Comparison of ENCODE assay signal across 8 mouse cellular contexts in genomic region chr3:30246431-30247041, GRCm38 (mm10).
DNase-seq lines count a peak whose midpoint lies in the region; ATAC-seq and TF ChIP-seq lines count a peak whose summit lies in the region.

No protein-coding gene starts in this region.

- no peaks in the 10 kb centered on the region for H3K27me3 ChIP-seq in forebrain, embryonic 14.5 days (replicated peaks; ENCODE audit: control insufficient read depth, insufficient read depth, low read length)
- H3K27me3 ChIP-seq in forebrain, embryonic 11.5 days (ENCODE audit: control insufficient read depth, insufficient read depth, low read length) = no peaks in the 10 kb centered on the region
- peaks cover 5% of the 10 kb centered on the region; the same call in 1 of the 2 replicates for H3K27me3 ChIP-seq in intestine, embryonic 14.5 days (replicated peaks; ENCODE audit: control insufficient read depth, insufficient read depth, low read length)

- no peaks in the 10 kb centered on the region for H3K9me3 ChIP-seq in forebrain, embryonic 14.5 days (replicated peaks; ENCODE audit: control insufficient read depth, low read length)
- no peaks in the 10 kb centered on the region for H3K9me3 ChIP-seq in forebrain, embryonic 11.5 days (ENCODE audit: control insufficient read depth, low read length)
- H3K9me3 ChIP-seq in intestine, embryonic 14.5 days (ENCODE audit: control insufficient read depth, low read length) = no peaks in the 10 kb centered on the region

- TF ChIP-seq CTCF in lung, adult 2 months (IDR thresholded peaks at IDR 0.05; ENCODE audit: insufficient read depth, low read length) = no peak

- TF ChIP-seq POLR2A in lung, adult 2 months (IDR thresholded peaks at IDR 0.05; ENCODE audit: borderline replicate concordance, extremely low read depth, low read depth, low read length) = no peak

- no peak overlapping the region for H3K4me3 ChIP-seq in forebrain, embryonic 14.5 days (ENCODE audit: low read depth, low read length)
- no peak overlapping the region for H3K4me3 ChIP-seq in forebrain, embryonic 11.5 days (ENCODE audit: low read depth, low read length)
- no peak overlapping the region for H3K4me3 ChIP-seq in intestine, embryonic 14.5 days (ENCODE audit: low read depth, low read length)
- no peak overlapping the region for H3K4me3 ChIP-seq in lung, adult 2 months (replicated peaks; ENCODE audit: extremely low read depth, low read depth, low read length)

- H3K9ac ChIP-seq in forebrain, embryonic 14.5 days (ENCODE audit: low read length) = no peak overlapping the region
- no peak overlapping the region for H3K9ac ChIP-seq in forebrain, embryonic 11.5 days (ENCODE audit: low read length)
- H3K9ac ChIP-seq in intestine, embryonic 14.5 days (ENCODE audit: low read length) = no peak overlapping the region

- no peaks in the 10 kb centered on the region for H3K36me3 ChIP-seq in forebrain, embryonic 14.5 days (ENCODE audit: control insufficient read depth, insufficient read depth, low read length)
- H3K36me3 ChIP-seq in forebrain, embryonic 11.5 days (ENCODE audit: control insufficient read depth, insufficient read depth, low read length) = no peaks in the 10 kb centered on the region
- H3K36me3 ChIP-seq in intestine, embryonic 14.5 days (ENCODE audit: control insufficient read depth, insufficient read depth, low read length) = no peaks in the 10 kb centered on the region

- no peaks in the 10 kb centered on the region for H3K4me1 ChIP-seq in forebrain, embryonic 14.5 days (ENCODE audit: control insufficient read depth, insufficient read depth, low read length)
- H3K4me1 ChIP-seq in forebrain, embryonic 11.5 days (replicated peaks; ENCODE audit: control insufficient read depth, insufficient read depth, low read length) = no peaks in the 10 kb centered on the region
- 0 out of 2 replicates have a peak, but pooled peaks cover 8% of the 10 kb centered on the region for H3K4me1 ChIP-seq in intestine, embryonic 14.5 days (replicated peaks; ENCODE audit: control insufficient read depth, insufficient read depth, low read length)
- H3K4me1 ChIP-seq in lung, adult 2 months (ENCODE audit: control insufficient read depth, insufficient read depth, low read length) = peaks cover 14% of the 10 kb centered on the region

- H3K4me2 ChIP-seq in forebrain, embryonic 14.5 days (ENCODE audit: low read length) = no peak overlapping the region
- no peak overlapping the region for H3K4me2 ChIP-seq in forebrain, embryonic 11.5 days (ENCODE audit: low read depth, low read length, severe bottlenecking)
- no peak overlapping the region for H3K4me2 ChIP-seq in intestine, embryonic 14.5 days (ENCODE audit: low read length)

- H3K27ac ChIP-seq in forebrain, embryonic 14.5 days (ENCODE audit: low read depth, low read length) = no peak overlapping the region
- H3K27ac ChIP-seq in forebrain, embryonic 11.5 days (ENCODE audit: low read depth, low read length) = no peak overlapping the region
- H3K27ac ChIP-seq in intestine, embryonic 14.5 days (ENCODE audit: low read depth) = peak overlapping the region; percentile 43; the same call in 1 of the 2 replicates

- WGBS in forebrain, embryonic 14.5 days = 84% methylated on average over 12 of the region's 12 CpGs
- WGBS in forebrain, embryonic 11.5 days = 90% methylated on average over 12 of the region's 12 CpGs
- WGBS in intestine, embryonic 14.5 days = 67% methylated on average over 12 of the region's 12 CpGs
- 49% methylated on average over 12 of the region's 12 CpGs for WGBS in lung, adult 2 months

- peak; percentile 8 for DNase-seq in forebrain, embryonic 14.5 days (ENCODE audit: low spot score)
- DNase-seq in forebrain, embryonic 11.5 days (ENCODE audit: low spot score) = no peak
- DNase-seq in adipocyte (ENCODE audit: low spot score) = peak; percentile 40
- DNase-seq in intestine, embryonic 14.5 days (ENCODE audit: low spot score) = peak; percentile 67
- peak; percentile 54 for DNase-seq in lung, adult 2 months
- DNase-seq in thymus, postnatal 25 days = no peak
- no peak for DNase-seq in adrenal gland, adult (ENCODE audit: inconsistent age in 2 of 2, low spot score in 1 of 2)
- DNase-seq in cerebellum, adult 8-10 months = no peak

- ATAC-seq in forebrain, embryonic 14.5 days = no peak
- ATAC-seq in forebrain, embryonic 11.5 days (replicated peaks; ENCODE audit: low FRiP score) = no peak
- ATAC-seq in intestine, embryonic 14.5 days (replicated peaks; ENCODE audit: low FRiP score, low TSS enrichment, low read depth) = peak; percentile 69

Comparison
In these comparisons a context has a peak if more than half of its experiments do, and no peak if none do; other contexts are left out.
1. DNase-seq: peak in forebrain, embryonic 14.5 days (single experiment), adipocyte (single experiment), intestine, embryonic 14.5 days (single experiment) and lung, adult 2 months (single experiment); none in forebrain, embryonic 11.5 days (single experiment), thymus, postnatal 25 days (single experiment), adrenal gland, adult (0 of 2) and cerebellum, adult 8-10 months (single experiment).